Mouse (Mus musculus) gastrocnemius, postnatal 25 days (tissue): ENCODE results near the gene Adgrg3. TPM values are rescaled to one million over a fixed set of nuclear protein-coding genes. Genes with fewer than 3 reads are reported as not detected.

ENCODE experiments used
- DNase-seq: peaks from one replicate; pipeline ENCODE4 v3.0.0; 2022
- total RNA-seq, 2 experiments: library from RNA; stranded (reverse); gene quantifications; 1 replicate in 1 of 2; 2 replicates in 1 of 2; pipeline ENCODE4 v1.2.3; 2021

Adgrg3 gene
- total RNA-seq, 2 experiments from 2014 or later = 0.41 to 0.86 TPM

GRCm38 (mm10) chr8:95081650-95082049 lies 64.2 kb downstream of the Adgrg3 start:
- DNase-seq = no peak

DNA sequence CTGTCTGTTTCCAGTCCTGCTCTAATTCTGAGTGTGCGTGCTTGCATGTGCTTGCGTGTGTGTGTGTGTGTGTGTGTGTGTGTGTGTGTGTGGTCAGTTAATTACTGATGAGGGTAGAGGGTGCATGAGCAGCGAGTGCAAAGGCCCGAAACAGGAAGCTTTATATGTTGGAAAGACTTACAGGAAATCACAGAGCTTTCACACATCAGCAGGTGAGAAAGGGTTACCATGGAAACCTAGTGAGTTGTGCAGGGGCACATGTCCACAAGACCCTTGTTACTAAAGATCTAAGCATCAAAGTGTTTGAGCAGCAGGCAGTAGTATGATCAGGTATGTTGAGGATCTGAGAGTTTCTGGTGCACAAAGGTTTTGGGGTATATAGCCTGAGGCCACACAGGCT lies 66.8 kb downstream of the Adgrg3 start:
- no peak for DNase-seq

DNA sequence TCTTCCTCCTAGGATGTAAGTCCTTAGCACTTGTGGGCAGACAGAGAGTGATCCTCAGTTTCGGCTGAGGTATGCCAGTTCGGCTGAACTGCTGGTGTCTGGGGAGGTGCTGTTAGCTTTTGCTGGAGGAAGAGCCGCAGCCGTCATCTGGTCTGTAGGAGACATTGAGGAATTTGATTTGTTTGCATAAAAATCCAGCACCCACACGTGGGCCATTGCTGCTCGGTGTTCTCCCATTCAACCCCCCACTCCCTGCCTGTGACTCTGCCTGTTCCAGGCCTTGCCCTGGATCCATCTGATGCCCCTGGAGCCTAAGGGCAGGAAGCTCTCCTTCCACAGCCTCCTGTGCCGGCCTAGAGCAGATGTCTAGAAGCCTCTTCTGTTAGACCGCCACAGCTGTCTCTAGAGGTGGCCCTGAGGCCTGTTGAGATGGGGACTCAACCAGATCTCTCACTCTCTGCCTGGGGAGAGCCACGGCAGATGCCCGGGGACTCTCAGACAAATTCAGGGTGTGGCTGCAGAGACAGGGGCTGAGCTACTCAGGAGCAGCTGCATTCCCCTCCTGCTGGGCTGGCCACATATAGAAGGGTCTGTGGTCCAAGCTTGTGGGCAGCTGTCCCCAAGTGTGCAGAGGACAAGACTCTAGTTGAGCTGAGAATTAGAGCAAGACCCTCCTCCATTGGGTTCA lies 67.4 kb downstream of the Adgrg3 start:
- no peak for DNase-seq

DNA sequence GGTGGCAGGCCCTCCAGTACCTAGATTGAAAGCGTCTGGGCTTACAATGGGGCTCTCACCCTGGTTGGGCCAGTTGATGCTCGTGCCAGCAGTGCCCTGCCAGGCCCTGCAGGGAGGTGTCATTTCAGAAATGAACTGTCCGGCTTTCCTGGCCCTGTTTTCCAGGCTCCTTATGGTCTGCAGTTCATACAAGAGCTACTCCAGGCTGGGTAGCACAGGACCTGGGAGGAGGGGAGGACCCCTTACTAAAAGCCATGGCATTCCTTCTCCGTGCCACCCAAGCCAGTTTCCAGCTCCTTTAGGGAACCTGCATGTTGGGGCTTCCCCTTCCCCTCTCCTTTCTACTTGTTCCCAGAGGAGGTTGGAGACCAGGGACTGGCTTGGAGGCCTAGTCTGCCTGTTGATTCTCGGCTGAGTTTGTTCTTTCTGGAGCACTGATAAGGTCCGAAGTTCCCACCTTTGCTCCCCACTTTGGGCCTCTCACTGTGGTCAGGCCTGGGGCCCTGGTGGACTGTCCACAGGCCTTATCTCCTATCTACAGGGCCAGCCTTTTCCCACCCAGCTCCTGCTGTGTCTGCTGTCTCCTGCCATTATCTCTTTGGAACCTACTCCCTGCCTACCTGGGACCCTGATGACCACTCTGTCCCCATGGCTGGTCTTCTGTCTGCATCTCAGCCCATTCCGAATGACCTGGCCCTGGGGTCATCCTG lies 68.1 kb downstream of the Adgrg3 start:
- DNase-seq = no peak

GRCm38 (mm10) chr8:95093574-95093973 lies 76.1 kb downstream of the Adgrg3 start:
- DNase-seq = no peak

Other genes with a start within 250 kb of the Adgrg3 start
- 1 to 10 TPM in 1 of 2 experiments, under 1 TPM in 1; 0.82 to 1.4 TPM for gene Cx3cl1, start 245.7 kb upstream of the Adgrg3 start, total RNA-seq
- not detected for gene Ccl17, start 207.2 kb upstream of the Adgrg3 start, total RNA-seq
- 100 to 1,000 TPM; 376 to 381 TPM for gene Coq9, start 179.4 kb upstream of the Adgrg3 start, total RNA-seq
- 10 to 100 TPM; 38.4 to 45.3 TPM for gene Ciapin1, start 179.3 kb upstream of the Adgrg3 start, total RNA-seq
- 10 to 100 TPM; 42.9 to 44.1 TPM for gene Polr2c, start 160.2 kb upstream of the Adgrg3 start, total RNA-seq
- gene Dok4, start 141.4 kb upstream of the Adgrg3 start, total RNA-seq = 1 to 10 TPM; 4.7 to 5.1 TPM
- 1 to 10 TPM; 3.6 to 4.2 TPM for gene Ccdc102a, start 99.6 kb upstream of the Adgrg3 start, total RNA-seq
- gene Adgrg5, start 94.0 kb upstream of the Adgrg3 start, total RNA-seq = not detected
- gene Adgrg1, start 42.9 kb upstream of the Adgrg3 start, total RNA-seq = 10 to 100 TPM; 16.7 to 22.6 TPM
- not detected for gene Drc7, start 37.4 kb downstream of the Adgrg3 start, total RNA-seq
- 1 to 10 TPM; 5.6 to 7.3 TPM for gene Katnb1, start 63.5 kb downstream of the Adgrg3 start, total RNA-seq
- gene Kifc3, start 185.1 kb downstream of the Adgrg3 start, total RNA-seq = 10 to 100 TPM in 1 of 2 experiments, 1 to 10 TPM in 1; 7.8 to 10.6 TPM